Mouse (Mus musculus) urinary bladder, postnatal 4 days (tissue): Measurements from ENCODE around the gene Olfr1130.
"Not testable (repeated sequence)": the region's sequence is repeated elsewhere in the genome, so short reads cannot be mapped to it uniquely, and the experiment has no call there.

Source experiments
- DNase-seq, 2 experiments: peaks; one replicate each; pipeline ENCODE4 v3.0.0; 2021 to 2022; ENCODE audit warnings: low spot score in 2 of 2

Gene Olfr1130

GRCm38 (mm10) chr2:87605912-87606311 lies at the start of gene Olfr1130:
Olfr1130 (plus strand) TSS chr2:87606212.
- not testable (repeated sequence) for DNase-seq

DNA sequence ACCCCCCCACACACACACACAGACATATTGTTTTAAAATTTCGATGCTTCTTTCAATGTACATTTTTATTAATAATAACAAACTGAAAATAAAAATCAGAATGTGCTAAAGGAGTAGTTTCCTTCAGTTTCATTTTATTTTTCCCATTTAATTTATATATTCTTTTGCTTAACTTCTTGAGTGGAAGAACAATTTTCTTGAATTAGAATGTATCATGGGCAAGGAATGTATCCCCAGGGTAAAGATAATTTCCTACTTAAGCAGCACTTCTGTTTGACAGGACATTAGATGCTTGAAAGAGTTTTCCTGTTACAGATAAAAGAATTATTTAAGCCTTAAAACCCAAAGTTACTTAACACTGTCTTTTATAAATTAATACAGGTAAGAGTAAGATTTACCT lies 32.4 kb upstream of the Olfr1130 start, which contains the start of gene Olfr1129:
Gene Olfr1129 (plus strand): TSS at position 301 of the 400 bp plus-strand sequence.
- DNase-seq, result not testable (repeated sequence)

GRCm38 (mm10) chr2:87626804-87627203 lies 20.8 kb downstream of the Olfr1130 start, which contains the start of gene Olfr1131:
Olfr1131 (plus strand) TSS chr2:87627104.
- no peak for DNase-seq

DNA sequence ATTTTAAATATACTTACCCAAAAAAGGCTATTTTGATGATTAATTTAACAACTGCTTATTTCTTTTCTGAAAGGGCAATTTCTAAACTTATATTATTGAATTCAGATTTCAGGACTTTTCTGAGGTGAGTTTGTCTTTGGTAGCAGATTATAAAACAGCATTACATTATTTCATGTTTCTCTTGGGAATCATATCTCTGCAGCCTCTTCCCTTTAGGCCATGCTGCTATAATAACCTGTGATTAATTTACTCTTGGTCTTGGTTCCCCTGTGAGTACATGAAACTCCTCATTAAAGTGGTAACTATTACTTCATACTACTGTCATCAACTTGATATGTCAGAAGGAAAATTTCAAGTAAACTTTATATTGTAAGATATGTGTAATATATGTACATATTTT lies 31.4 kb downstream of the Olfr1130 start, which contains the start of gene Olfr1132:
Gene Olfr1132 (minus strand): TSS at position 101 of the 400 bp plus-strand sequence.
- no peak for DNase-seq

GRCm38 (mm10) chr2:87642441-87642840 lies 36.4 kb downstream of the Olfr1130 start:
- DNase-seq, result no peak

DNA sequence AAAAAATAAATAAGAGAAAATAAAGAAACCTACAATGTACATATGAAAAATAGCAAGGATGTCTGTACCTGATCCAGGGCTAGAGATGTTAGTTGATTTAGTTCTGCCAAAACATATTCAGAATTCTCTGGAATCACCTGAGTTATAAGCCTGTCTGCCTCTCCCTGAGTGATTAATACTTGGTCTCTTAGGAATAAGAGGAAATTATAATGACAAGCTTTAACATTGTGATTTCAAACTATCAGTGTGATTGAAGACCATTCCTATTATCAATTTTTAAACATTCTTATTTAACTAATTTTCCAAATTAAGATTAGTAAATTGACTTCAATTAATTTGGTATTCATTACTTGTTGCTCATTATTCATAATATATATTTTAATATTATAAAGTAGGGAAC lies 41.3 kb downstream of the Olfr1130 start, which contains the start of gene Olfr1133:
Gene Olfr1133 (minus strand): TSS at position 101 of the 400 bp plus-strand sequence.
- DNase-seq, result no peak

DNA sequence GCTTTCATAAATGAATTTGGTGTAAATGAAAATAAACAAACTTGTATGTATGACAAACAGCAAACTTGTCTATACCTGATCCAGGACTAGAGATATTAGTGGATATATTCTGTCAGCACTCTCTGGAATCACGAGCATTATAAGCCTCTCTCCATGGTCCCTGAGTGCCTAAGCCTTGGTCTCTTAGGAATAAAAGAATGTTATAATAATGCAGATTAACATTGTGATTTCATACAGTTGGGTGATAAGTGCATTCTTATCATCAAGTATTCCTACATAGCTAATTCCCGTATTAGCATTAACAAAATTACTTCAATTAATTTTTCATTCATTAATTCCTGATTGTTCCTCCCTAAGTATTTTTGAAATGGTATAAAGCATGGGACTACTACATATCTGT lies 52.3 kb downstream of the Olfr1130 start, which contains the start of gene Olfr1134:
Gene Olfr1134 (minus strand): TSS at position 101 of the 400 bp plus-strand sequence.
- no peak for DNase-seq
